9 mouse cellular contexts compared by ENCODE assay signal in genomic region chr15:101135405-101135804, GRCm38 (mm10). TPM values are rescaled to one million over a fixed set of nuclear protein-coding genes. Genes with fewer than 3 reads are reported as not detected.
DNase-seq lines count a peak whose midpoint lies in the region; ATAC-seq and TF ChIP-seq lines count a peak whose summit lies in the region.
"Had no signal": no experiment of that assay in that cellular context is flagged by ENCODE, and none has a peak within 500 bp of the region (broad histone marks: within the 10 kb centered on the region; RNA-seq: fewer than 3 reads in every experiment).

No protein-coding gene starts in this region.

- H3K4me2 ChIP-seq in embryonic facial prominence, embryonic 12.5 days (replicated peaks): peak overlapping the region; percentile 36
- peak overlapping the region; percentile 54 for H3K4me2 ChIP-seq in intestine, embryonic 15.5 days (replicated peaks)
- peak overlapping the region; percentile 52 for H3K4me2 ChIP-seq in stomach, embryonic 15.5 days

- peak overlapping the region; percentile 67 for H3K4me3 ChIP-seq in lung, adult 2 months (replicated peaks; ENCODE audit: extremely low read depth, low read depth, low read length)
- H3K4me3 ChIP-seq in embryonic facial prominence, embryonic 12.5 days: peak overlapping the region; percentile 11
- peak overlapping the region; percentile 33 for H3K4me3 ChIP-seq in intestine, embryonic 15.5 days (replicated peaks)
- H3K4me3 ChIP-seq in stomach, embryonic 15.5 days (replicated peaks): peak overlapping the region; percentile 31

- DNase-seq in lung, adult 2 months: no peak
- DNase-seq in lung, postnatal 36 days: no peak
- no peak for DNase-seq in layer of hippocampus, postnatal 36 days
- DNase-seq: cerebellum, adult 2 months; gastrocnemius, postnatal 10 days had no signal

- H3K9ac ChIP-seq in embryonic facial prominence, embryonic 12.5 days: no peak overlapping the region
- H3K9ac ChIP-seq in intestine, embryonic 15.5 days: peak overlapping the region; percentile 23; the same call in 1 of the 2 replicates
- H3K9ac ChIP-seq in stomach, embryonic 15.5 days: 0 out of 2 replicates have a peak overlapping the region, but pooled peaks have one; percentile 12

- no peak for ATAC-seq in embryonic facial prominence, embryonic 12.5 days (ENCODE audit: insufficient number of reproducible peaks, insufficient read depth, low FRiP score, low TSS enrichment)
- ATAC-seq in intestine, embryonic 15.5 days: no peak
- ATAC-seq in stomach, embryonic 15.5 days (ENCODE audit: insufficient read depth, low FRiP score, low read depth): no peak
- no peak for ATAC-seq in frontal cortex, adult (ENCODE audit: low TSS enrichment)

- WGBS in lung, adult 2 months: 39% methylated on average over 8 of the region's 8 CpGs
- 64% methylated on average over 8 of the region's 8 CpGs for WGBS in embryonic facial prominence, embryonic 12.5 days
- WGBS in intestine, embryonic 15.5 days: 41% methylated on average over 8 of the region's 8 CpGs
- 47% methylated on average over 8 of the region's 8 CpGs for WGBS in stomach, embryonic 15.5 days

- no peaks in the 10 kb centered on the region for H3K36me3 ChIP-seq in embryonic facial prominence, embryonic 12.5 days
- H3K36me3 ChIP-seq in intestine, embryonic 15.5 days: peaks cover 6% of the 10 kb centered on the region
- peaks cover 8% of the 10 kb centered on the region; the same call in 1 of the 2 replicates for H3K36me3 ChIP-seq in stomach, embryonic 15.5 days

- no peaks in the 10 kb centered on the region for H3K9me3 ChIP-seq in embryonic facial prominence, embryonic 12.5 days
- H3K9me3 ChIP-seq in intestine, embryonic 15.5 days: no peaks in the 10 kb centered on the region
- H3K9me3 ChIP-seq in stomach, embryonic 15.5 days: no peaks in the 10 kb centered on the region

- TF ChIP-seq POLR2A in lung, adult 2 months (IDR thresholded peaks at IDR 0.05; ENCODE audit: borderline replicate concordance, extremely low read depth, low read depth, low read length): peak; percentile 28; the same call in 1 of the 2 replicates

- no peak for TF ChIP-seq CTCF in lung, adult 2 months (IDR thresholded peaks at IDR 0.05; ENCODE audit: insufficient read depth, low read length)

- 0 out of 2 replicates have a peak overlapping the region, but pooled peaks have one; percentile 74 for H3K27ac ChIP-seq in embryonic facial prominence, embryonic 12.5 days
- H3K27ac ChIP-seq in intestine, embryonic 15.5 days: peak overlapping the region; percentile 23; the same call in 1 of the 2 replicates
- H3K27ac ChIP-seq in stomach, embryonic 15.5 days: peak overlapping the region; percentile 88

- H3K4me1 ChIP-seq in lung, adult 2 months (ENCODE audit: control insufficient read depth, insufficient read depth, low read length): no peaks in the 10 kb centered on the region; the same call in none of the 2 replicates
- H3K4me1 ChIP-seq in embryonic facial prominence, embryonic 12.5 days: peaks cover 52% of the 10 kb centered on the region
- peaks cover 63% of the 10 kb centered on the region for H3K4me1 ChIP-seq in intestine, embryonic 15.5 days (replicated peaks)
- peaks cover 57% of the 10 kb centered on the region for H3K4me1 ChIP-seq in stomach, embryonic 15.5 days

- H3K27me3 ChIP-seq in embryonic facial prominence, embryonic 12.5 days: 0 out of 2 replicates have a peak, but pooled peaks cover 5% of the 10 kb centered on the region
- no peaks in the 10 kb centered on the region for H3K27me3 ChIP-seq in intestine, embryonic 15.5 days (replicated peaks)
- no peaks in the 10 kb centered on the region; the same call in 1 of the 2 replicates for H3K27me3 ChIP-seq in stomach, embryonic 15.5 days (replicated peaks)

RNA-seq across cellular contexts. Expression of gene Acvrl1, which starts 7.1 kb away (rescaled TPM):
- 672 and 695 TPM in 2 replicates for polyA plus RNA-seq in lung, adult 2 months (2012; rRNA removed)
- 10.8 and 11.3 TPM in 2 replicates for polyA plus RNA-seq in embryonic facial prominence, embryonic 12.5 days (2016; fragmentation: Nextera tagmentation; extraction: Ambion mirVana)
- 27.3 and 27.6 TPM in 2 replicates for polyA plus RNA-seq in intestine, embryonic 15.5 days (2015; fragmentation: Nextera tagmentation; extraction: Ambion mirVana)
- 27.0 and 28.4 TPM in 2 replicates for polyA plus RNA-seq in stomach, embryonic 15.5 days (2015; fragmentation: Nextera tagmentation; extraction: Ambion mirVana)
- total RNA-seq in layer of hippocampus, postnatal 36 days (2021): 1 to 10 TPM; 7.5 to 8.9 TPM

RNA-seq across cellular contexts. Expression of gene Ankrd33, which starts 19.9 kb away (rescaled TPM):
- 0.10 and 0.28 TPM in 2 replicates for polyA plus RNA-seq in lung, adult 2 months (2012; rRNA removed)
- polyA plus RNA-seq in embryonic facial prominence, embryonic 12.5 days (2016; fragmentation: Nextera tagmentation; extraction: Ambion mirVana): not detected in 2 replicates
- polyA plus RNA-seq in intestine, embryonic 15.5 days (2015; fragmentation: Nextera tagmentation; extraction: Ambion mirVana): not detected in 2 replicates
- not detected in 2 replicates for polyA plus RNA-seq in stomach, embryonic 15.5 days (2015; fragmentation: Nextera tagmentation; extraction: Ambion mirVana)
- total RNA-seq in layer of hippocampus, postnatal 36 days (2021): not detected
- total RNA-seq: gastrocnemius, postnatal 10 days had no signal

RNA-seq across cellular contexts. Expression of gene Acvr1b, which starts 38.5 kb away (rescaled TPM):
- 45.8 and 57.2 TPM in 2 replicates for polyA plus RNA-seq in lung, adult 2 months (2012; rRNA removed)
- 7.5 and 8.2 TPM in 2 replicates for polyA plus RNA-seq in embryonic facial prominence, embryonic 12.5 days (2016; fragmentation: Nextera tagmentation; extraction: Ambion mirVana)
- polyA plus RNA-seq in intestine, embryonic 15.5 days (2015; fragmentation: Nextera tagmentation; extraction: Ambion mirVana): 9.1 and 9.3 TPM in 2 replicates
- 8.9 and 9.9 TPM in 2 replicates for polyA plus RNA-seq in stomach, embryonic 15.5 days (2015; fragmentation: Nextera tagmentation; extraction: Ambion mirVana)
- total RNA-seq in layer of hippocampus, postnatal 36 days (2021): 10 to 100 TPM; 85.2 to 88.5 TPM

RNA-seq across cellular contexts. Expression of gene Fignl2, which starts 57.0 kb away (rescaled TPM):
- polyA plus RNA-seq in lung, adult 2 months (2012; rRNA removed): 9.3 and 10.6 TPM in 2 replicates
- 0.36 and 0.38 TPM in 2 replicates for polyA plus RNA-seq in embryonic facial prominence, embryonic 12.5 days (2016; fragmentation: Nextera tagmentation; extraction: Ambion mirVana)
- 0.18 and 0.19 TPM in 2 replicates for polyA plus RNA-seq in intestine, embryonic 15.5 days (2015; fragmentation: Nextera tagmentation; extraction: Ambion mirVana)
- 0.19 and 0.21 TPM in 2 replicates for polyA plus RNA-seq in stomach, embryonic 15.5 days (2015; fragmentation: Nextera tagmentation; extraction: Ambion mirVana)
- total RNA-seq in layer of hippocampus, postnatal 36 days (2021): 1 to 10 TPM; 1.1 to 1.2 TPM

Comparison
In these comparisons a context has a peak if more than half of its experiments do, and no peak if none do; other contexts are left out.
1. H3K4me3 ChIP-seq: peak in every context shown above with its lines; median percentile 67 in lung, adult 2 months; 33 in intestine, embryonic 15.5 days; 31 in stomach, embryonic 15.5 days; 11 in embryonic facial prominence, embryonic 12.5 days.
2. H3K27ac ChIP-seq: peak in every context shown above with its lines; median percentile 88 in stomach, embryonic 15.5 days; 74 in embryonic facial prominence, embryonic 12.5 days; 23 in intestine, embryonic 15.5 days.
3. RNA of gene Acvrl1, which starts 7.1 kb away (polyA plus RNA-seq): 672 to 695 TPM in lung, adult 2 months; 27.0 to 28.4 TPM in stomach, embryonic 15.5 days, 27.3 to 27.6 TPM in intestine, embryonic 15.5 days and 10.8 to 11.3 TPM in embryonic facial prominence, embryonic 12.5 days; every median in the first group is over 10 times any median in the second.
4. Peak in every context shown above with its lines, with median percentiles within 50 percentile points of each other: H3K4me2 ChIP-seq.